Mouse (Mus musculus) ovary, adult 18-20 months (tissue): ENCODE results near the gene Prss21.
"Not testable (repeated sequence)": the region's sequence is repeated elsewhere in the genome, so short reads cannot be mapped to it uniquely, and the experiment has no call there.

ENCODE experiments used
- DNase-seq: peaks from one replicate; pipeline ENCODE4 v3.0.0; 2022; ENCODE audit warnings: low spot score, mixed read lengths

Prss21 gene

DNA sequence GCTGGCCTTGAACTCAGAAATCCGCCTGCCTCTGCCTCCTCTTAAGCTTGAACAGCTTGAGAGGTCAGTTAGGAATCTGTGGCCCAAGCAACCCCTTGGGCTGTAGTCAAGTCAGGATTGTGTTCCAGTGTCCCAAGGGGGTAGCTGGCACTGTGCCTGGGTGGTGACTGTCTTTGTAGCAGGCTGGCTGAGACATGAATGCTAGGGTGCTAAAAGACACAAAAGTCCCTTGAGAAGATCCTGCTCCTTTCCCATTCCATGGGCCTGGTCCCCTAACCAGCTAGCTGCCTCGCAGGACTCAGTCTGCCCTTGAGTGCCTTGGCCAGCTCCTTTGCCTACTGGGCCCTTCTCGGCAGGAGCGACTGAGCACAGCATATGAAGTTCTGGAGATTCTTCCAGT is 4.9 kb upstream of the Prss21 start:
- no peak for DNase-seq

DNA sequence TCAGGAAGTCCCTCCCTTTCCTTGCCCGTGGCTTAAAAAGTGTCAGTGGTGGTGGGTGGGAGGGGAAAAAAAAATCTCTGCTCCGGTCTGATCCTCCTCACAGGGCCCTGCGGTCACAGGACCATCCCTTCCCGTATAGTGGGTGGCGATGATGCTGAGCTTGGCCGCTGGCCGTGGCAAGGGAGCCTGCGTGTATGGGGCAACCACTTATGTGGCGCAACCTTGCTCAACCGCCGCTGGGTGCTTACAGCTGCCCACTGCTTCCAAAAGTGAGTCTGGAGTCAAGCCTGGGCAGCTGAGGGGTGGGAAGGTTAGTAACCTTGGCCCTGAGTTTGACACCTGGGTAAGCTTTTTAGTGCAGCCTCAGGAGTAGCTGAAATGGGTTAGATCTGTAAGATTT is 657 bp downstream of the Prss21 start:
- DNase-seq: no peak

DNA sequence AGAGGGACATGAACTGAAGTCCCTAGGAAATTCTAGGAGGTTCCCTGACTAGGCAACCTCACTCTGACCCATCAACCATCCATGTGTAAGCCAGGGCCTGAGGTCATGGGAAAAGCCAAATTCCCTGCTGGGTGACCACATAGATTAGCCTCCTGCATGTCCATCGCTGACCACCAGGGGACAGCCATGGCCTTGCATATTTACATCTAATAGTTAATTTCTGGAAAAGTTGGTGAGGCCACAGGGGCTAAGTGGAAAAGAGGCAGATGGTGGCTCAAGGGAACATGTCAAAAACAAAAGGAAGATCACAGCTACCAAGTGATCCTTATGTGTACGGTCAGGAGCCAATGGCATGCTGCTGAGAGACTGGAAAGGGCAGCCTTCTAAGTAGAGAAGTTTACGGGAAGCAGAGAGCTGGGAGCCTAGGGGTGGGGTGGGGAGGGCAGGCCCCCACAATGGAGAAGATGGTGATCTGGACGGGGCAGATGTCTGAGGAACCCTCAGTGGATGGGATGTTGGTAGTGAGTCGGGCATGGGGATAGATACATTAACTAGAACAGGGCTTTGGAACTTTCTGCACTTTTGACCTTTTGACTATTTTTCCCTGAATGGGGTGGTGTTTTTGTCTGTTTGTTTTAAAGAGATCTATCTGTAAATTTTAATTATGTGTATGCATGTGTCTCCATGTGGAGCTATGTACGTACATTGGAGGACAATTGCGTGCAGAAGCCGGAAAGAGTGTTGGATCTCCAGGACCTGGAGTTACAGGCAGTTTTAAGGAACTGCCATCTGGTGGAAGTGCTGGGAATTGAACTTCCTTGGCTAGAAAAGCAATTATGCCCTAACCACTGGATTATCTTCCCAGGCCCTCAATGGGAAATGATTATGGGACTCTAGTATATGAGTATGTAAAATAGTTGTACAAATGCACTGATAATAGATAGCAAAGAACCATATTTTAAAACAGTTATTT is 6.3 kb downstream of the Prss21 start:
- no peak for DNase-seq

DNA sequence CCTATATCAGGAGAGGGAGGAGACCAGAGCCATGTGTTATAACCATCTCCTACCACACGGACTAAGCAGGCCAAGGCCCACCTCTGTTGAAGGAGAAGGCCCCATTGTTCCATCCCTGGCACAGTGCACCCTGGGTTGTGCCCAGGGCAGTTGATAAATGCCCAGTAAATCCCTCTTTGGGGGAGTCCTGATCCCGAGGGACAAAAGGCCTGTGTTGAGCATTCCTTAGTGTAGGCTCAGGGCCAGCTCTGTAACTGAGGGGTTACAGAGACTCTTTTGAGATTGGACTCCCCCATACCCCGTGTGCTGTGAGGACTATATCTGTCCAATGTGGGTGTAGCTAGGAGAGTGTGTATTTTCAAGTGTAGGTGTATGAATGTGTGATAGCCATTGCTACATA is 8.9 kb downstream of the Prss21 start:
- DNase-seq: no peak

DNA sequence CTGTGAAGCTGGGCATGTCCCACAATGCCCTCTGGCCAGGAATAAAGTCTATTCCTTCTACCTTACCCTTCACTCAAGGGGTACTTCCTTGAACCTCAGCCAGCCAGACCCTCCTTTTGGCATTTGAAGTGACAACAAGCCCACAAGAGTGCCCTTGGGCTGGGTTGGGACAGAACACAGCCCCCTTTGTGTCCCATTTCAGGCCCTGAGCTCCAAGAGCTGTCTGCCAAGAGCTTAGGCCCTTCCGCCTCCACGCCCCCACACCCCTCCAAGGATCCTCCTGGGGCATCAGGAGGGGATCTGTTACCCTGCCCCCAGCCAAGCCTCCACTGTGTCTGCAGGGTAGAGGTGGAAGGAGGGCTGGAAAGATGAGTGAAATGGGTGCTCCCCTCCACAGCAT is 9.3 kb downstream of the Prss21 start:
- no peak for DNase-seq

DNA sequence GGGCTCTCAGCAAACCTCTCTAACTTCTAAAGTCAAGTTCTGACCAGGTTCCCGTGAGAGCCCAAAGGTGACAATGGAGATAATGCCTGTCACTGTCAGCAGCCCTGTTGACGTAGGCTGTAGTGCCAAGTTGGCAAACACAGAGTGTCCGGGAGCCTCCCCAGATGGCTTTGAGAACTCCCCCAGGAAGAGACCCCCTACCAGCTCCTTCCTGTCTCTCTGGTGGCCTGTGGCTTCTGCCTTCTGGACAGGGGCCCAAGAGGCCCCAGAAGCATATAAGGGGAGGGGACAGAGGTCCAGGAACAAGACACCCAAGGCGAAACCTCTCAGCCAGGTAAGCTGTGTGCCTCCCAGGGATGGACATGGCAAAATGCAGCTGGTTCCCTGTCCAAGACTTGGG is 12.7 kb downstream of the Prss21 start, which contains the start of the genes Dcpp1 and Dcpp2:
Gene Dcpp1, plus strand, starts transcription at position 301 of the 400 bp plus-strand sequence.
Gene Dcpp2, plus strand, starts transcription at position 305 of the 400 bp plus-strand sequence.
- not testable (repeated sequence) for DNase-seq

DNA sequence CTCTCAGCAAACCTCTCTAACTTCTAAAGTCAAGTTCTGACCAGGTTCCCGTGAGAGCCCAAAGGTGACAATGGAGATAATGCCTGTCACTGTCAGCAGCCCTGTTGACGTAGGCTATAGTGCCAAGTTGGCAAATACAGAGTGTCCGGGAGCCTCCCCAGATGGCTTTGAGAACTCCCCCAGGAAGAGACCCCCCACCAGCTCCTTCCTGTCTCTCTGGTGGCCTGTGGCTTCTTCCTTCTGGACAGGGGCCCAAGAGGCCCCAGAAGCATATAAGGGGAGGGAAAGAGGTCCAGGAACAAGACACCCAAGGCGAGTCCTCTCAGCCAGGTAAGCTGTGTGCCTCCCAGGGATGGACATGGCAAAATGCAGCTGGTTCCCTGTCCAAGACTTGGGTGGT is 49.3 kb downstream of the Prss21 start, which contains the start of gene Dcpp3:
Gene Dcpp3, plus strand, starts transcription at position 301 of the 400 bp plus-strand sequence.
- not testable (repeated sequence) for DNase-seq
